Mouse (Mus musculus): Measurements from ENCODE around the gene Ppm1h.
A peak's percentile ranks its signal among the peaks of the same experiment; 100 is the strongest.

The Ppm1h gene

DNA sequence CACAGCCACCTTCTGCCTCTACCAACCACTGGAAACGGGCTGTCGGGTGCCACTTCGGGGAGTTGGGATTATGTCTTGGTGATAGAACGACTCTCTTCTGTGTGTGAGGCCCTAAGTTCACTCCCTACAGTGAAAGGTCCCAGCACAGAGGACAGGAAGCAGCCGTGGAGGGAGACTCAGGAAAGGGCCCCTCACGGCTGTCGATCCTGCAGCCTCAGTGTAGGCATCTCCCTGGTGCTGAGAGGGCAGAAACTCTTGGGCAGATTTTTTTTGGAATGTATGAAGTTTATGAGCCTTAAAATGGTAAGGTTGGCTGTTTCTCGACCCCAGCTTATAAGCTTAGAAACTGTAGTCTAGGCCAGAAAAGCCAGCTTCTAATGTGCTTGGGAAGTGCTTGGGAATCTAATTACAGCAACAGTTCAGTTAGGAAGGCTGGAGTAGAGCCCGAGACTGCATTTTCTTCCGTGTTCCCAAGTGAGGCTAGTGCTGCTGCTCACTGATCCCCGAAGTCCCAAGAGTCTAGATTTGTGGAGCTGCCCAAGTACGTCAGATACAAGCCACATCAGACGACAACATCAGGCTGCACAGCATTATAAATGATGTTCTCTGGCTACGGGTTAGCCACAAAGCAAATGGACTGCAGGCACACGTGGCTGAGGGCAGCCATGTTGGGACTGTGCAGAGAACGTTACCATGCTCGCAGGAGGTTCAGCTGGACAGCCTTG lies 177.6 kb downstream of the Ppm1h start:
- DNase-seq (ENCODE audit: low read depth, low spot score) = no peak

DNA sequence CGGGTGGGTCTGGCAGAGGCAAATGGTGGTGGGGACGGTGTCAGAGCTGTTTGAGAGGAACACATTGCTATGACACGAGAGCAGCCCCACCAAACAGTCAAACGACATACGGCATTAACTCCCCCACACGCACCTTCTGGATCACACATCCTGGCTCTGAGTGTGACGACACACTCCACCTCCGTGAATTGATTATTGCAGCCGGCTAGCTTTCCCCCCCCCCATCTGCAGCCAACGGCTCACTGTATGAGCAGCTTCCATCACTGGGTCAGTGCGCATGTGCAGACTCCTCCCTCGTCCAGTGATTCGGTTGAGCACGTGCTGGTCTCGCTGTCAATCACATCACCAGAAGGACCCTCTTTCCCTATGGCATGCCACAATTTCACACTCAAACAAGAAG lies 178.6 kb downstream of the Ppm1h start:
- DNase-seq (ENCODE audit: low read depth, low spot score) = no peak

GRCm38 (mm10) chr10:122858904-122859641 lies 180.5 kb downstream of the Ppm1h start:
- DNase-seq (ENCODE audit: low read depth, low spot score) = no peak

DNA sequence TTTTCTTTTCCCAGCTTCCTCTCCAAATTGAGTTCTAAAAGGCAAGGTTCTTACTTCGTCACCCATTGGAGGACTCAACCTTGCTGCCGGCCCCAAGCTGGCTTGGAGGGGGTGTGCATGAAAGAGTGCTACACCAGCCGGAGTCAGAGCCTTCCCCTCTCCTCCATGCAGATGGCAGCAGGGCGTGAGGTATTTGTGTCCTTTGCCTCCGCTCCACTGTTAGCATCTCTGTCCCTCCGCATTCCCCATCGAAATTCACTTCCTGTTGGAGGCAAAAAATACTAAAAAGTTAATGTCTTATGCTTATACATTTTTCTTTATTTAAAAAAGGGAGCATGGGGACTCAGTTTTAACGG lies 181.1 kb downstream of the Ppm1h start:
- DNase-seq (ENCODE audit: low read depth, low spot score) = no peak

GRCm38 (mm10) chr10:122860076-122860475 lies 181.5 kb downstream of the Ppm1h start:
- no peak for DNase-seq (ENCODE audit: low read depth, low spot score)

DNA sequence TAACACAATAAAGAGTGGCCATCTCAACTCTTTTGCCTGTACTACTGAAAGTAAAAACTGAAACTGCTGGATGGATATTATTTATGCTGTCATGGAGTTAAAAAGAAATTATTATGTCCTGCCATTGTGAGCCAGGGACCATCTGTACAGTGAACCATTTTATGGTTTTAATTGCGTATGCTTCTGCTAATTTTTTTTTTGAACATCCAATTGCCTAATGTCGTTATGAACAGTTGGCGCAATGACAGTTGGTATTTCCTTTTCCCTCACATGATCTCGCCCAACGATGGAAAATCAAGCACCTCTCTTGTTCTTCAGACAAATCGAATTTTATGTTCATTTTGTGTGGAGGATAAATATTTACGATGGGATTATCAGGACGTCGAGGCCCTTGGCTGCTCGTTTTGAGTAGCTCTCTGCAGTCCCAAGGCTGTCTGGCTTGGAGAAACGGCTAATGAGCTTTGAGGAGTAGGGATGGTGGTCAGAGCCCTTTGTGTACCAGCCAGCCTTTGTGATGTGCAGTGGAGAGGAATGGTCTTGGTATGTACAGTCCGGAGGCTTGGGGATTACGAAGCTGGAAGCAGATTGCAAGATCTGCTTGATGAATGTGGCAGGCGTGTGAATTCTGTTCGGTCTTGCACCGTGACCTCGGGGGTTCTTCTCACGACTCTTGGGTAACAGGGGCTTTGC lies 183.3 kb downstream of the Ppm1h start:
- DNase-seq (ENCODE audit: low read depth, low spot score) = no peak

DNA sequence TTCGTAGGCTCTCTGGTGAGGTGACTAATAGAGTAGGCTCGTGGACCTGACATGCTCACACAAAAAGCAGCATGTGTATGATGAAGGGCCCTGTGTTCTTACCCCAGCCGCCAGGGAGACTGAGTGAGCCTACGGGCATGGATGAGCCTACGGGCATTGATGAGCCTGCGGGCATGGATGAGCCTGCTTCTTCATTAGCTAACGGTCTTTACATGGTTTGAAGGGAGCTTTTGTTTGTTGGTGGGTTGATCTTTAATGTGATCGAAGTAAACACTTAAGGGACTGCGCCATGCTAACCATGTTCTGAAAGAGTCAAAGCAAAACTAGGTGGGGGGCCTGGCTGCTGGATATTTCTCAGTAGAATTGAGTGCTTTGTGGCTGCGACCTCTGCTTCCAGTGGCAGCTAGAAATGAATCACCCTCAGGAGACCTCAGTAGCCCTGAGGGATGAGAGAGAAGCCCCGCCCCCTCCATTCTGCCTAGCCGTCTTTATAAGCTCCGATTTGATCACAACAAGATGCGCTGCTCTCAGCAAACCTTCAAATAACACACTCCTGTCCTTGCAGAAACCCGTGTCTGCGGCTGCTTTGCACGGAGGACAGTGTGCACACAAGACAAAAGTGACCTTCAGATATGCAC lies 183.9 kb downstream of the Ppm1h start:
- DNase-seq (ENCODE audit: low read depth, low spot score) = no peak

DNA sequence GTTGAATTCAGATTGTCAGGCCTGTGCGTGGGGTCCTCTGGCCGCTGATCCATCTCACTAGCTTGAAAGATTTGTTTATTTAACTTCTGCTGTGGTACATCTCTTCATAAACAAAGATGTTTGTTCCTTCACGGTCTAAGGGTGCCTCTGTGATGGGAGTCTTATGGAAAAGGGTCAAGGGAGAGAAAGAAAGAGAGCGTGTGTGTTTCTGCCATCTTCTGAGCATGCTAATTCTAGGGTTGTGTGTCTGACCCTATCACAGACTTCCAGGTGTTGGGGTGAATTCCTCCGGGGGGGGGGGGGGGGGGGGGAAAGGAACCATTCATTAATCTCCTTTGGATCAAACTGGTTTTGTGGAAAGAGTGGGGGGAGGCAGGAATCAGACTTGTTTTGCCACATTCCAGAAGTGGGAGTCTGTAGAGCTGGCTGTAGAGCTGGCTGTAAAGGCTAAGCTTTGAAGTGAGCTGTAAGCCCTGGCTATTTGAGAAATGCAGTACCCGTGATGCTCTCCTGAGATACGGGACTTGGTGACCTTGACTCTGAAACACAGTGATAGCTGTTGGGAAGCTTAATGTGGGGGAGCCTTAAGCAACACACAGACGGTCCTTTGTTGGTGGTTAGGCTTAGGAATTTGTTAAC lies 191.4 kb downstream of the Ppm1h start:
- DNase-seq (ENCODE audit: low read depth, low spot score) = no peak

GRCm38 (mm10) chr10:122870848-122871494 lies 192.4 kb downstream of the Ppm1h start:
- DNase-seq (ENCODE audit: low read depth, low spot score) = no peak

- no peak for DNase-seq (ENCODE audit: low read depth, low spot score)
These were observed 194.2 kb downstream of the Ppm1h start for GRCm38 (mm10) chr10:122872720-122873119.

DNA sequence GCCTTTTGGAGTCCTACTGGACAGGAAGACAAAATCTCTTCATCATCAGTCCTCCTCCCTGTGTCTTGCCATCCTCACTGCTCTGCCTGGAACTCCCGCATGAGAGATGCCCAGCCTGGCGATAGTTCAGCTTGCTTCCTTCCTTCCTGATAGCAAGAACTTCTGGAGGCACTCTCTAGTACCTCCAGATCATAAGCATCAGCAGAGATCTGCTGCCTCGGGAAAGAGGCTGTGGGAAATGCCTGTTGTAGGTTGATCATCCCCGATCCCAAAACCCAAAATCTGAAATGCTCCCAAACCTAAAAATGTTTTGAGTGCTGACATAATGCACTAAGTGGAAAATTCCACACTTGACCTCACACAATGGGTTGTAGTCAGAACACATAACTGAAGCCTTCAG lies 198.4 kb downstream of the Ppm1h start:
- DNase-seq (ENCODE audit: low read depth, low spot score) = no peak

DNA sequence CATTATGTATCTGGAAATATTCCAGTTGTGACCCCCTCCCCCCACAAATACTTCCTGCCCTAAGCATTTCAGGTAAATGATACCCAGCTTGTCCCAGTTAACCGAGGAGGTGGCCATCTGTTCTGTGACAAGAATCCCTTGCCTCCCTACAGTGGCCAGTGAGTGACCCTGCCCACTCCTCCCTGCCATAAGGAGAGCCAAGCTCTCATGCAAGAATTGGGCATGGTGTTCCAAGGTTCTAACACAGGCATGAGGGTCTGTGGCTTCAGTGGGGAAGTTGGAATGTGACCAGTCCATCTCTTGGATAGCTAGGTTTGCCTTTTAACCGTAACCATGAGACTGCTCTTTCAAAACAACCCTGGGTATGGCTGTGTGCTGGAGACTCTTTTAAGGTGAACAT lies 198.9 kb downstream of the Ppm1h start:
- DNase-seq (ENCODE audit: low read depth, low spot score) = no peak

DNA sequence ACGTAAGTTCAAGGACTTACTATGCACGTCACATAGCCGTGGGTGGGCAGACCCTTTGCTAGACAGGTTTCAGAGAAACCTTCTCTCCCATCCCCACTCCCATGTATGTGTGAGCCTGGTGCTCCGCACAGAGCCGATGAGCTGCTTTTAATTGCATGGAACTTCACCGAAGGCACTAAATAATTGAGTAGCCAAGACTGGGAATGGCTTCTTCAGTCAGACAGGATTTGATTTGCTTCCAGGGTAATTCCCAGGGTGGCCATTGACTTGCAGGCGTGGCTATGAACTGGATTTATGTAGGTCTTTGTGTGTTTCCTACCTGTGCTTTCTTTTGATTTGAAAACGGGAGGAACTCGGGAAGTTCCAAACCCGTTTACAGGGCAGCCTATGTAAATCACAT lies 202.9 kb downstream of the Ppm1h start:
- no peak for DNase-seq (ENCODE audit: low read depth, low spot score)

GRCm38 (mm10) chr10:122882614-122883013 lies 204.1 kb downstream of the Ppm1h start:
- DNase-seq (ENCODE audit: low read depth, low spot score) = no peak

- DNase-seq (ENCODE audit: low read depth, low spot score) = no peak
These were observed 205.5 kb downstream of the Ppm1h start for GRCm38 (mm10) chr10:122883823-122884743.

DNA sequence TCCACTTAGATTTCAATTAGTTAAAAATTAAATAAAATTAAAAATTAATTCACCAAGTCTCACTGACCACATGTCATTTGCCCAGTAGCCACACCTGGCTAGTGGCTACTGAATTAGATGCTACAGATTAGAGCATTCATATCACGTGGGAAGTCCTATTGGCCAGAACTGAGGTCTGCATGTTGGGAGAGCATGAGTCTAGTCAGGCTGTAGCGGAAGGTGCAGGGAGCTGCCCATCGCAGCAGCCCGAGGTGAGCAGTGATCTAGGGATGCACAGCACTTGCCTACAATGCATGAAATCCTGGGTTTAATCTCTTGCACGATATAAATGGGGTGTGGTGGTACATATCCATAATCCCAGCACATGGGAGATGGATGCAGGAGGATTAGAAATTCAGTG lies 206.7 kb downstream of the Ppm1h start:
- DNase-seq (ENCODE audit: low read depth, low spot score) = no peak

DNA sequence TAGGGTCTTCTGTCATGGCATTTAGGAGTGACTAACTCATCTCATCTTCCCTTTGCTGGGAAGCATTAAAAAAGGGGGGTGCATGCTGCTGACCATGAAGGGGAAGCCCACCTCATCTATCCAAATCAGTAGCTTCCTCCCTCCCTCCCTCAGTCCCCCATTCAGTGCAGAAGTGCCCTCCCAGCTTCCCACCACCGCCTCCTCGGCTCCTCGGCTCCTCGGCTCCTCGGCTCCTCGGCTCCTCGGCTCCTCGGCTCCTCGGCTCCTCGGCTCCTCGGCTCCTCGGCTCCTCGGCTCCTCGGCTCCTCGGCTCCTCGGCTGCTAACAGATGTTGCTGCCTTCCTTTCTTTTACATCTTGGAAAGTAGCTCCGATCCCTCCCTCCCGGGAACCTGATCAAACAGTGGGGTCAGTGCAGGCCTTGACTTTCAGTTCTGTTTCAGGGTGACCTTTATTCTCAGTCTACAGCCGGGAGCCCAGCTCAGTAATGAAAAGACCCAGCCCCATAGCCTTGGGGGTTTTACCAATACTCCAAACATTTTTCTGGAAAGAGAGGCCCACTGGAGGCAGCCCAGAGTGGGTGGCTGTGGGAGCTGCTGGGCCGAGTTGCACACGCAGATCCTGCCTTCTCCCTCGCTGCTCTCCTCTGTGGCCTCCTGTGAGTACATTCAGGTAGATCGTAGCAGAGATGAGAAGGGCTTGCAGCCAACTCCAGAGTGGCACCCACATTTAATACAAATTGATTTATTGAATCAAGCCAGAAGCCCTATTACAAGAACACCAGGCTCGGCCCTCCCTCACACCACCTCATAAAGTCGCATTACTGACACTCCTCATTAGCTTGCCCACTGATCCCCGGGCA lies 207.7 kb downstream of the Ppm1h start:
- DNase-seq (ENCODE audit: low read depth, low spot score) = peak; percentile 61

DNA sequence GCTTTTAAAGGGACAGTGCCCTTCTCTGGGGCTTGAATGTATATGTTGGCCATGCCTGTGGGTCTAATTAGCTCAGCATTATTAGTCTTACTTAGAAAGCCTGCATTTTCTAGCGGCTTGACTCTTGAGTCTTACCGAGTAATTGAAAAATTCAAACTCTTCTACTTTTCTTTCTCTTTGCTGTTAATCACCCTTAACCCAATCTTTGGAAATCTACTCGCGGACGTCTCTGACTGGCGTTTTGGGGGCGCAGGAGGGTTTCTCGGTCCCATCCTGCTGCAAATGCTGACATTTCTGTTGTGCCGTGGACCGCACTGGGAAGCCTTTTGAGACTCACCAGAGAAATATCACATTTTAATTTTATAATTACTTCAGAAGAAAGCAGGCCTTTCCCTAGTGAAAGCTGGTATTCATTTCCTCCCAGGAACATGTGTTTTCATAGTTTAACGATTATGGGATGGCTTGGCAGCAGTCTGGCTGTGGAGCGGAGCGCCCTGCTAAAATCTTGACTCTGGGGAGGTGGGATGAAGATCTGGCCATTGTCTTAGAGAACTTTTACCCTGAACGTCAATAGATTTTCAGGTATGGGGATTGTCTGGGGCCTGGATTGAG lies 208.5 kb downstream of the Ppm1h start:
- DNase-seq (ENCODE audit: low read depth, low spot score) = no peak

Measured in retina, adult 2 months (tissue).